Mouse (Mus musculus) lung, adult 2 months (tissue): ENCODE results near the gene Tfcp2l1. TPM values are rescaled to one million over a fixed set of nuclear protein-coding genes. Genes with fewer than 3 reads are reported as not detected.

ENCODE experiments used
- DNase-seq: peaks from one replicate; pipeline ENCODE4 v3.0.0; 2022
- H3K4me1 ChIP-seq: fragments of 200-500 bp; 2 replicates; pipeline ENCODE4 v1.6.1; 2011; ENCODE audit warnings: low read length; ENCODE audit not compliant: control insufficient read depth, insufficient read depth
- H3K4me3 ChIP-seq: fragments of 200-500 bp; replicated peaks from 2 replicates; pipeline ENCODE3; 2011; ENCODE audit warnings: low read depth, mild to moderate bottlenecking, control low read depth, low read length; ENCODE audit errors: extremely low read depth
- CTCF ChIP-seq: fragments of 200-500 bp; IDR thresholded peaks from 2 replicates; pipeline ENCODE4 v1.5.1; 2011; ENCODE audit warnings: mild to moderate bottlenecking, low read length, control low read depth; ENCODE audit not compliant: insufficient read depth
- POLR2A ChIP-seq: fragments of 200-500 bp; IDR thresholded peaks from 2 replicates; pipeline ENCODE4 v1.6.1; 2011; ENCODE audit warnings: low read depth, mild to moderate bottlenecking, control low read depth, low read length, borderline replicate concordance; ENCODE audit errors: extremely low read depth
- WGBS: fragments of 180-500 bp; shearing (Covaris S2); methylation state at CpG from one replicate; pipeline ENCODE4 v1.1.7; 2018; 5-methylcytosine and 5-hydroxymethylcytosine counted together
- polyA plus RNA-seq: library from polyadenylated mRNA; depleted of rRNA; stranded (reverse); fragments of >200 nt; gene quantifications from 2 replicates; pipeline ENCODE4 v1.2.3, GENCODE M21; 2012; rRNA removed

Gene Tfcp2l1
- polyA plus RNA-seq, 1 experiment = 18.5 TPM

DNA sequence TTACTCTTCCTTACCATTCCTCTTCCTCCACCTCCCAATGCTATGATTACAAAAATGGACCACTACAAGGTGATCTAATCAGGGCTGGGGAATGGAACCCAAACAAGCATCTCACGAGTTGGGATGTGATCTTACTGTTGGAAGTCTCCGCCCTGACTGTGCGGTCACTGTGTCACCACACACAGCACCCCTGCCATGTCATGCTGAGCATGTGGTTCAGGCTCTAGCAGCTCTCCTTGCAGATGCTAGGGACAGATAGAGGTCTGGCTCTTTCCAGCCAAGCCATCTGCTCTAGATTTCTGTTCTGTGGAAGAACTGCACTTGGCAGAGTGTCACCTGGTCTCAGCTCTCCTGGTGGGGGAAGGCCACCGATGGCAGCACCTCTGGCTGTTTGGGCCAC is 99.3 kb downstream of the Tfcp2l1 start:
- H3K4me1 ChIP-seq = no peaks in the 10 kb centered on the region
- TF ChIP-seq POLR2A = no peak
- no peak for TF ChIP-seq CTCF
- 73% methylated on average over 4 of the region's 4 CpGs for WGBS
- no peak overlapping the region for H3K4me3 ChIP-seq
- DNase-seq = no peak

DNA sequence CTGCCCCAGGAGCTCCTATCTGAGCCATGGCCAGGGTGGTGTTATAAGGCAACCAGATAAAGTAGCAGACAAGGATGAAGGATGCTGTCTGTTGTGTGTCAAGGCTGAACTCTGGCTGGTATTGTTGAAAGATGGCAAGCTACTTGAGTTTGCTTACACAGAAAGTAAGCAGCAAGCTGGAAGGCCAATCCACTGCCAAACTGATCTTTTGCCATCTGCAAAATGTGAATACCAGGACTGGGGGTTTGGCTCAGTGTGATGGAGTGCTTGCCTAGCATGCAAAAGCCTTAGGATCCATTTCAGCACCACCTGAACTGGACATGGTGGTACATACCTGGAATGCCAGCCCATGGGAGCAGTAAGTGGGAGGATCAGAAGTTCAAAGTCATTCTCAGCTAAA is 101.1 kb downstream of the Tfcp2l1 start:
- H3K4me3 ChIP-seq = no peak overlapping the region
- no peak for DNase-seq
- no peak for TF ChIP-seq POLR2A
- no peak for TF ChIP-seq CTCF
- no peaks in the 10 kb centered on the region for H3K4me1 ChIP-seq

Other genes starting within 250 kb of the Tfcp2l1 start
- 17.9 and 21.5 TPM in 2 replicates for gene Clasp1, start 238.9 kb upstream of the Tfcp2l1 start, polyA plus RNA-seq